Mouse (Mus musculus): Measurements from ENCODE around the gene Tmem131.

DNA sequence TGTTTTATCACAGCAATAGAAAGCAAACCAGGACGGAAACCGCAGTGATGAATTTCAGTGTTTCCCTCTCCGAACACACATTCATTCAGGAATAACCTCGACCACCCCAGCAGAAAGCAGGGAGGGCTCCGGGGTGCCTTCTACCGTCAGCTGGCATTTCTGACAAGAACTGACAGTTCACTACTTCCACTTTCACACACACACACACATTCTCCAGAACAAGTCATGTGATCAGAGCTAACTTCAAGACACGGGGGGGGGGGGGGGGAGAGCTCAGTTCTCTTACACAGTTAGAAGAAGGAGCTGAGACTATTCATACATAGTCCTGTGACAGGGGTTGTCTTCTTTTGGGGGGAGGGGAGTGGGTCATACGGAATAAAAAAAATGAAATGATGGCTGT, 4.0 kb upstream of the Tmem131 start:
- TF ChIP-seq CTCF (IDR thresholded peaks at IDR 0.05) (no peak), EP300 (IDR thresholded peaks at IDR 0.05) (no peak)

All from lung, postnatal 0 days (tissue).